Mouse (Mus musculus) hindbrain, postnatal 0 days (tissue): ENCODE measurements around the gene Adipor2. TPM values are rescaled to one million over a fixed set of nuclear protein-coding genes. Genes with fewer than 3 reads are reported as not detected.
"Not testable (repeated sequence)": the region's sequence is repeated elsewhere in the genome, so short reads cannot be mapped to it uniquely, and the experiment has no call there.

Experiments used
- ATAC-seq: fragments of 200-750 bp; cut with Nextera tagmentation; 2 replicates; pipeline ENCODE4 v1.8.0; 2017; ENCODE audit warnings: mild to moderate bottlenecking, moderate TSS enrichment, moderate library complexity
- DNase-seq: peaks from one replicate; pipeline ENCODE4 v3.0.0-alpha.2; 2015; ENCODE audit warnings: low spot score
- H3K27ac ChIP-seq: fragments of 300-500 bp; sonication (generic); 2 replicates; pipeline ENCODE4 v1.5.1; 2014; ENCODE audit warnings: mild to moderate bottlenecking
- H3K27me3 ChIP-seq: fragments of 300-500 bp; sonication (generic); 2 replicates; pipeline ENCODE4 v1.6.1; 2014; ENCODE audit warnings: low read length, mixed read lengths; ENCODE audit not compliant: insufficient read depth
- H3K36me3 ChIP-seq: fragments of 300-500 bp; sonication (generic); 2 replicates; pipeline ENCODE4 v1.6.1; 2014; ENCODE audit warnings: low read length, mixed read lengths; ENCODE audit not compliant: insufficient read depth
- H3K4me1 ChIP-seq: fragments of 300-500 bp; sonication (generic); 2 replicates; pipeline ENCODE4 v1.6.1; 2014; ENCODE audit warnings: antibody characterized with exemption, low read length, mixed read lengths; ENCODE audit not compliant: insufficient read depth
- H3K4me2 ChIP-seq: fragments of 300-500 bp; sonication (generic); 2 replicates; pipeline ENCODE4 v1.6.1; 2014; ENCODE audit warnings: low read depth, mild to moderate bottlenecking, low read length, moderate library complexity, mixed read lengths
- H3K4me3 ChIP-seq: fragments of 300-500 bp; sonication (generic); 2 replicates; pipeline ENCODE4 v1.5.1; 2014; ENCODE audit warnings: low read length
- H3K9ac ChIP-seq: fragments of 300-500 bp; sonication (generic); replicated peaks from 2 replicates; pipeline ENCODE4 v1.6.1; 2014; ENCODE audit warnings: mild to moderate bottlenecking, low read length, moderate library complexity, mixed read lengths
- H3K9me3 ChIP-seq: fragments of 300-500 bp; sonication (generic); 2 replicates; pipeline ENCODE4 v1.6.1; 2016; ENCODE audit warnings: low read length, mixed read lengths
- CTCF ChIP-seq: IDR thresholded peaks from 2 replicates; pipeline ENCODE4 v1.5.1; 2016; ENCODE audit warnings: antibody characterized with exemption, control low read depth, low read depth
- WGBS: fragments of 180-500 bp; shearing (Covaris S2); extraction: QIAGEN DNeasy Blood & Tissue Kit; methylation state at CpG from one replicate; pipeline ENCODE4 v1.1.7; 2014; 5-methylcytosine and 5-hydroxymethylcytosine counted together
- polyA plus RNA-seq: library from polyadenylated mRNA; unstranded; fragments of >200 nt; fragmentation: Nextera tagmentation; extraction: Ambion mirVana; gene quantifications from 2 replicates; pipeline ENCODE4 v1.2.1, GENCODE M21; 2015
- total RNA-seq: library from RNA; depleted of rRNA; stranded (reverse); fragments of >200 nt; gene quantifications from 2 replicates; pipeline ENCODE4 v1.2.3, GENCODE M21; 2014

Gene Adipor2
- total and polyA plus RNA-seq, 2 experiments from 2014 or later: 30.8 to 41.8 TPM

- H3K4me3 ChIP-seq, DNase-seq, H3K4me2 ChIP-seq, H3K4me1 ChIP-seq, H3K36me3 ChIP-seq, ATAC-seq, H3K27me3 ChIP-seq, H3K9ac ChIP-seq, H3K27ac ChIP-seq, H3K9me3 ChIP-seq: not testable (repeated sequence)
- peak; percentile 30 for TF ChIP-seq CTCF
- WGBS: 82% methylated on average over 5 of the region's 5 CpGs
These were observed 25.2 kb upstream of the Adipor2 start for GRCm38 (mm10) chr6:119442729-119443128.

GRCm38 (mm10) chr6:119437894-119438761 lies 20.6 kb upstream of the Adipor2 start:
- peak; percentile 40 for TF ChIP-seq CTCF
- no peaks in the 10 kb centered on the region for H3K9me3 ChIP-seq
- 36% methylated on average over 8 of the region's 8 CpGs for WGBS
- H3K4me1 ChIP-seq: no peaks in the 10 kb centered on the region
- no peak overlapping the region for H3K4me2 ChIP-seq
- no peaks in the 10 kb centered on the region for H3K27me3 ChIP-seq
- no peak overlapping the region for H3K27ac ChIP-seq
- DNase-seq (peak; percentile 21), ATAC-seq (peak; percentile 68; the same call in 1 of the 2 replicates)
- no peak overlapping the region for H3K4me3 ChIP-seq
- no peak overlapping the region for H3K9ac ChIP-seq
- no peaks in the 10 kb centered on the region for H3K36me3 ChIP-seq

- Histone ChIP-seq H3K36me3 (no peaks in the 10 kb centered on the region), H3K9me3 (no peaks in the 10 kb centered on the region)
These were observed 16.9 kb upstream of the Adipor2 start for GRCm38 (mm10) chr6:119434394-119434793.

GRCm38 (mm10) chr6:119431751-119432324 lies 14.3 kb upstream of the Adipor2 start:
- 84% methylated on average over 6 of the region's 6 CpGs for WGBS

More at GRCm38 (mm10) chr6:119434394-119434793, 16.9 kb upstream of the Adipor2 start:
- no peaks in the 10 kb centered on the region for H3K27me3 ChIP-seq
- DNase-seq (no peak), ATAC-seq (no peak)
- no peak for TF ChIP-seq CTCF
- no peak overlapping the region for H3K9ac ChIP-seq
- H3K27ac ChIP-seq: no peak overlapping the region
- H3K4me1 ChIP-seq: no peaks in the 10 kb centered on the region
- 92% methylated on average over 4 of the region's 4 CpGs for WGBS
- no peak overlapping the region for H3K4me2 ChIP-seq
- no peak overlapping the region for H3K4me3 ChIP-seq

GRCm38 (mm10) chr6:119430508-119430907 lies 13.0 kb upstream of the Adipor2 start:
- TF ChIP-seq CTCF: peak; percentile 78
- WGBS: 50% methylated on average over 2 of the region's 2 CpGs

More at GRCm38 (mm10) chr6:119431751-119432324, 14.3 kb upstream of the Adipor2 start:
- Histone ChIP-seq H3K27ac (no peak overlapping the region), H3K4me3 (no peak overlapping the region), H3K4me1 (no peaks in the 10 kb centered on the region), H3K36me3 (no peaks in the 10 kb centered on the region), H3K9me3 (no peaks in the 10 kb centered on the region), H3K9ac (no peak overlapping the region), H3K27me3 (no peaks in the 10 kb centered on the region), H3K4me2 (no peak overlapping the region)
- DNase-seq (no peak), ATAC-seq (no peak)
- TF ChIP-seq CTCF: no peak

GRCm38 (mm10) chr6:119429311-119429710 lies 11.8 kb upstream of the Adipor2 start:
- H3K4me2 ChIP-seq: no peak overlapping the region
- H3K27me3 ChIP-seq: no peaks in the 10 kb centered on the region
- no peak overlapping the region for H3K27ac ChIP-seq
- no peak for TF ChIP-seq CTCF
- ATAC-seq: no peak
- H3K4me3 ChIP-seq: no peak overlapping the region
- H3K9ac ChIP-seq: no peak overlapping the region
- WGBS: 95% methylated on average over 13 of the region's 13 CpGs
- H3K4me1 ChIP-seq: no peaks in the 10 kb centered on the region
- no peak for DNase-seq
- H3K9me3 ChIP-seq: no peaks in the 10 kb centered on the region
- H3K36me3 ChIP-seq: no peaks in the 10 kb centered on the region

More at GRCm38 (mm10) chr6:119430508-119430907, 13.0 kb upstream of the Adipor2 start:
- Histone ChIP-seq H3K9ac (no peak overlapping the region), H3K27me3 (no peaks in the 10 kb centered on the region), H3K4me3 (no peak overlapping the region), H3K9me3 (no peaks in the 10 kb centered on the region), H3K4me2 (no peak overlapping the region), H3K27ac (no peak overlapping the region), H3K4me1 (no peaks in the 10 kb centered on the region), H3K36me3 (no peaks in the 10 kb centered on the region)
- DNase-seq (peak; percentile 82), ATAC-seq (no peak)
